Mouse (Mus musculus) kidney, adult 9 months (tissue): Measurements from ENCODE around the gene Rasa3.
A peak's percentile ranks its signal among the peaks of the same experiment; 100 is the strongest.

Experiments
- DNase-seq: peaks from one replicate; pipeline ENCODE4 v3.0.0; 2022

The Rasa3 gene

GRCm38 (mm10) chr8:13647591-13647990 lies 29.8 kb downstream of the Rasa3 start:
- no peak for DNase-seq

- no peak for DNase-seq
These were observed 32.3 kb downstream of the Rasa3 start for GRCm38 (mm10) chr8:13644932-13645676.

- DNase-seq, result peak; percentile 26
These were observed 33.2 kb downstream of the Rasa3 start for GRCm38 (mm10) chr8:13644155-13644554.

- DNase-seq, result no peak
These were observed 34.7 kb downstream of the Rasa3 start for GRCm38 (mm10) chr8:13642659-13643181.

- peak; percentile 11 for DNase-seq
These were observed 36.2 kb downstream of the Rasa3 start for GRCm38 (mm10) chr8:13641206-13641605.

GRCm38 (mm10) chr8:13640452-13640883 lies 36.9 kb downstream of the Rasa3 start:
- DNase-seq, result peak; percentile 29

GRCm38 (mm10) chr8:13633107-13633506 lies 44.3 kb downstream of the Rasa3 start:
- no peak for DNase-seq

- no peak for DNase-seq
These were observed 45.1 kb downstream of the Rasa3 start for GRCm38 (mm10) chr8:13632309-13632708.

GRCm38 (mm10) chr8:13630754-13631153 lies 46.6 kb downstream of the Rasa3 start:
- DNase-seq, result no peak

GRCm38 (mm10) chr8:13630171-13630570 lies 47.2 kb downstream of the Rasa3 start:
- no peak for DNase-seq

- DNase-seq, result no peak
These were observed 47.9 kb downstream of the Rasa3 start for GRCm38 (mm10) chr8:13629351-13630090.

- DNase-seq, result no peak
These were observed 49.3 kb downstream of the Rasa3 start for GRCm38 (mm10) chr8:13628067-13628466.

- DNase-seq, result no peak
These were observed 49.8 kb downstream of the Rasa3 start for GRCm38 (mm10) chr8:13627591-13627990.

- no peak for DNase-seq
These were observed 51.3 kb downstream of the Rasa3 start for GRCm38 (mm10) chr8:13626114-13626513.

- DNase-seq, result no peak
These were observed 52.0 kb downstream of the Rasa3 start for GRCm38 (mm10) chr8:13625281-13625970.

- no peak for DNase-seq
These were observed 52.5 kb downstream of the Rasa3 start for GRCm38 (mm10) chr8:13624863-13625262.

- DNase-seq, result peak; percentile 22
These were observed 53.4 kb downstream of the Rasa3 start for GRCm38 (mm10) chr8:13623911-13624421.

- no peak for DNase-seq
These were observed 54.2 kb downstream of the Rasa3 start for GRCm38 (mm10) chr8:13623038-13623750.

- no peak for DNase-seq
These were observed 57.0 kb downstream of the Rasa3 start for GRCm38 (mm10) chr8:13620226-13620920.

- DNase-seq, result no peak
These were observed 60.4 kb downstream of the Rasa3 start for GRCm38 (mm10) chr8:13616831-13617505.

GRCm38 (mm10) chr8:13614924-13615391 lies 62.4 kb downstream of the Rasa3 start:
- DNase-seq, result no peak
